Mouse (Mus musculus) cerebellum, postnatal 14 days (tissue): ENCODE results near the gene Pcdh19.
"Not testable (repeated sequence)": the region's sequence is repeated elsewhere in the genome, so short reads cannot be mapped to it uniquely, and the experiment has no call there.

ENCODE experiments used
- DNase-seq, 2 experiments: peaks; one replicate each; pipeline ENCODE4 v3.0.0; 2021; ENCODE audit warnings: mixed read lengths in 2 of 2

The Pcdh19 gene

DNA sequence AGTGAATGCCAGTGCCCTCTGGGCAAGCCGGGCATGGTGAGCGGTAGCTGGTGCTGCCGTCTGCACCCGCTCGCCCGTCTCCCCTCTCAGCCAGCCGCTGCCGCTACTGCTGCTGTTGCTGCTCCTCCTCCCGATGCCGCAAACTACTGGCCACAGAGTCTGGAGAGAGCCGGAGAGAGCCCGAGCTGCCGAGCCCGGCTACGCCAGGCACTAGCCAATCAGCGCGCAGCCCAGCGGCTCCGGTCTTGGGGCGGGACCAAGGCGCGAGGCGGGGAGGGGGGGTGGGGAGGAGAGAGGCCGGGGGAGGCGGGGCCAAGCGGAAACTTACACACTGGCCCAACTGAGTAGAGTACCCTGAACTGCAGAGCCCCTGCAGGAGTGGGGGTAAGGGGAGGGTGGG is at the start of gene Pcdh19:
Gene Pcdh19, minus strand, starts transcription at position 148 of the 400 bp plus-strand sequence.
- DNase-seq: peak; percentile 68 to 70

DNA sequence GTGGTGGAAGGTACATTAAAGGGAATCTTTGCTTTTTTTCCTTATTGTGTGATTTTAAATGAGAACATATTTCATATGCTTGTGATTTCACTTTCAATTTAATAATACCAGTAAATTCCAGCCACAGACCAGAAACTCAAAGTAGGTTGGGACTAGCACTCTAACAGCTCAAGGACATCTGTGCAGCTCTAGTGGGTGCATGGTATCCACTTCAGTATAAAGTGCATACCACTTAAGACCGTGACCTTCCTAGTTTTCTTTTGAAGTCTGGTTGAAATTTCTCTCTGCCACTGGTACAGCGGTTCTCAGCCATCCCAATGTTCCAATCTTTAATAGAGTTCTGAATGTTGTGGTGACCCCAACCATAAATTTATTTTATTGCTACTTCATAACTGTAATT is 47.1 kb upstream of the Pcdh19 start:
- DNase-seq: no peak

DNA sequence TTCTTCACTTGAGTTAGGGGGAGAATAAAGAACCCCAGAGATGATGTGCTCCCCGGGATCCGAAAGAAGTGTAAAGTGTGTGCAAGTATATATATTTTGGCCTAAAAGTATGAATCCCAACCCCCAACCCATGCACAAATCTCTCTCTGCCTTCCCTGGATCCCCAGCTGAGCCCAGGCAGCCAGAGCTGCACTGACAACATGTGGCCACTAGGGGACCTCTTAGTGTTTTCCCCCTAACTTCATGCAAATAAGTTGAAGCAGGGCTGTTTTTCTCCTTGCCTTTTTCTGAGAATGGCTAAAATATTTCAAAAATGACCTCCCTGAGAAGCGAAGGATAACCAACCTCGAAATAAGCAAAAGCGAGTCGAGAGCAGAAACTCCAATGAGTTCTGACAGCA is 46.2 kb upstream of the Pcdh19 start:
- DNase-seq: peak; percentile 8 to 23

DNA sequence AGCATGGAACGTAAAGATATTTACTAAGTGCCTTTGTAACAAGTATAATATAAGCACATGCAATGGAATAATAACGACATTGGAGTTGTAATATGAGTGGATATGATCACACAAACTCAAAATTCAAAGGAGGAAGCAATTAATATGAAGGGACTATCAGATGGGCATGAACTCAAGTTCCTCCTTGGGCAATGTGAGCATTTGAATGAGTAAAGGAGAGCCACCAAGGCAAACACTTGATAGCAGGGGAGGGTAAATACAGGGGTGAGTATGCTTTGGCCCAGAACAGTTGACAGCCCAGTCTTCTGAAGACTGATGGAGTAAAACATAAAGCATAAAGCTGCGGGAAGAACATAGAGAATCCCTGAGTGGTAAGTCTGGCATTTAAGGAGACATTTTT is 32.7 kb upstream of the Pcdh19 start:
- DNase-seq: no peak

DNA sequence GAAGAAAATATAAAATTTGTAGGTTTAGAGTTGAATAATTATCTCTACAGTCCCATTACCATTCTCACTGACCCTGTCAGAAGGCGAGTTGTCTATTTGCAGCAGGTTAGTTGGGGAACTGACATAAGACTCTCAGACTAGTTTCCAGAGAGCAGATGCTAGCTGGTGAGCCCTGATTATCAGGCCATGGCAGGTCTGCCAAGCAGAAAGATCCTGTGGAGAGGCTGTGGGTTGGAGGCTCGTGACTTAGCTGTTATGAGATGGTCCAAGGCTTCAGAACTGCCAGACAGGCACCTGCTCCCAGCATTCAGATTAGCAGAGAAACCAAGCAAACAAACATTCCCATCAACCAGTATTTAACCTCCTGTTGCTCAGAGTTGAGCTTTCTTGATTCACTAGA is 21.8 kb upstream of the Pcdh19 start:
- peak; percentile 65 to 70 for DNase-seq

DNA sequence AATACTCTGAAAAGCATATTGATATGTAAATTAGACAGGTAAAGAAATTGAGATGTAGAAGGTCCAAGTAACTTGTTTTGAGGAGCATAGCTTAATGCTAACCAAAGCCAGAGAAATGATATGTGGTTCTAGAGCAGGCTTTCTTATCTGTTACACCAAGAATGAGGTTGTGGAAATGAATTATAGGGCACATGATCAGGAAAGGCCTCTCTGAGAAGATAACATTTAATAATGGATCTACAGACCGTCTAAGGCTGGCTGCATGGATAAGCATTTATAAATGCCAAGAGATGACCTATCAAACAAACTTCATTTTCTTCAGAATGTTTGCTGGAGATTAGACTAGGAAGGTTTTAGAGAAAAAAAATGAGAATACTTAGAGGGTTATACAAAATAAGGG is 14.1 kb upstream of the Pcdh19 start:
- DNase-seq: no peak

DNA sequence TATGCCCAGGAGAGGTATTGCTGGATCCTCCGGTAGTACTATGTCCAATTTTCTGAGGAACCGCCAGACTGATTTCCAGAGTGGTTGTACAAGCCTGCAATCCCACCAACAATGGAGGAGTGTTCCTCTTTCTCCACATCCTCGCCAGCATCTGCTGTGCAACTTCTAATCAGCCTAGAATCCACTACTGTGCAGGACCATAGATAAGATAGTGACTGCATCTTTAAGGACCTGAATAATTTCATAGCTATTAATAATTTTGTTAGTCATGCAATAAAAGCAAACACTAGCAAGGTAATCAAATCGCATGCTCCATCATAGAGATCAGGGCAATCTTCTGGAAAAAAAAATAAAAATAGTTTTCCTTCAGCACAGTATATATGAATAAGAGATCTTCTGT is 9.1 kb upstream of the Pcdh19 start:
- DNase-seq: not testable (repeated sequence)

DNA sequence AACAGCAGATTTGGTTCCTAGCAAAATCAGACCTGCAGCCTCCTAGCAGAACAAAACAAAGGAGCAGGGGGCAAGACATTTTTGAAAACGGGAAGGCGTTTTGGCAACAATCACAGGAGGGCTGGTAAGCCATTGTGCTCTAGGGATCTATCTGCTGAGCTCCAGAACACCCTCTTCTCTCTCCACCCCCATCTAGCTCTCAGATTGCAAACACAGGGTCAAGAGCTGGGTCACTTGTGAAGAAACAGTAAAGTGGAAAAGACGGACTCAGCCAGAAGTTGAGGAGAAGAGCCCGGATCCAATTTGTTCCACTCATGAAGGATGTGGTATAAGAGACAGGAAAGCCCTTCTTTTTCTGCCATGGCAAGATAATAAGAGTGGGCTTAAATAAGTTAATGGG is 7.7 kb upstream of the Pcdh19 start:
- no peak for DNase-seq

DNA sequence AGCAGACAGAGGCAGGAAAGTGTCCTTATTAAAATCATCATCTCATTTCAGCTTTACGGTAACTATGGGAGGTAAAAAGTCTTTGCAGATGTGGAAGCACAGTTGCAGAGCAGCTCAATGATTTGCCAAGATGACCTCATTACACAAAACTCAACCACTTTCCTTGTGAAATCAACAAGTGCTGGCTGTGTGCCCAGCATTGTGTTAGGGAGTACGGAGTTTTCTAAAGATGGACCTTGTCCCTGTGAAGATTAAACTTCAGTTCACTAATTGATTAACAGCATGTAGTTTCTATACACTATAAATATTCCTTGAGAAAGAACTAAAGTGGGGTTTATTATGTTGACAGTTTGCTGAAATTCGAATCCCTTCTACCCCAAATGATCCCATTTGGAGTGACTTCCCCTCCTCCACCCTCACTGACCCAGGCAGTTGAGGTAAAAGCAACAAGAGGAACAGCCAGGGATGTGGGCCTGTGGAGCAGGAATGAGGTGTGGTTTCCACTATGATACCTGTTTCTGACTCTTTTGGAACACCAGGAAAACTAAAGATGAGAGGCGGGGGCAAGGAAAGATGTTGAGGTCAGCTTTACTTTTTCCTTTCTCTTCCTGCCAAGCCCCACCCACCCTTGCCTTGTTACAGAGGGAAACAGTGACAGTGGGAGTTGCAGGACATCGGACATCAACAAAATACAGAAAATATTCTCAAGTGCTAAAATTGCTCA is 4.4 kb upstream of the Pcdh19 start:
- DNase-seq: no peak

DNA sequence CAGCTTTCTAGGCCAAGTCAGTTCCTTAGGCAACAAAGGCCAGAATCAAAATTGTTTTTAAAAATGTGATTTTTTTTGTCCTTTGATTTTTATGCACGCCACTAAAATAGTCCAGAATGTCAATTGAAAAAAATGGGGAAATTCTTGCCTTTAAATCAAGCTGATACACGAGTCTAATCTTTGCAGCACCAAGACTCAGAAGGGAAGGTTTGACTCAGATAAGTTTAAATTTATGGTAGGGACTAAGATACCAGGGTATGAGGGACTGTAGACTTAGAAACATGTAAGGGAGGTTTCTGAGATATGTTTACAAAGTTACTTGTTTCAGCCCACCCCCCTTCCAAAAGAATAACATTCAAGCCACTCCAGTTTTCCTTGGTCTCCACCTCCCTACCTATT is 3.6 kb upstream of the Pcdh19 start:
- no peak for DNase-seq

DNA sequence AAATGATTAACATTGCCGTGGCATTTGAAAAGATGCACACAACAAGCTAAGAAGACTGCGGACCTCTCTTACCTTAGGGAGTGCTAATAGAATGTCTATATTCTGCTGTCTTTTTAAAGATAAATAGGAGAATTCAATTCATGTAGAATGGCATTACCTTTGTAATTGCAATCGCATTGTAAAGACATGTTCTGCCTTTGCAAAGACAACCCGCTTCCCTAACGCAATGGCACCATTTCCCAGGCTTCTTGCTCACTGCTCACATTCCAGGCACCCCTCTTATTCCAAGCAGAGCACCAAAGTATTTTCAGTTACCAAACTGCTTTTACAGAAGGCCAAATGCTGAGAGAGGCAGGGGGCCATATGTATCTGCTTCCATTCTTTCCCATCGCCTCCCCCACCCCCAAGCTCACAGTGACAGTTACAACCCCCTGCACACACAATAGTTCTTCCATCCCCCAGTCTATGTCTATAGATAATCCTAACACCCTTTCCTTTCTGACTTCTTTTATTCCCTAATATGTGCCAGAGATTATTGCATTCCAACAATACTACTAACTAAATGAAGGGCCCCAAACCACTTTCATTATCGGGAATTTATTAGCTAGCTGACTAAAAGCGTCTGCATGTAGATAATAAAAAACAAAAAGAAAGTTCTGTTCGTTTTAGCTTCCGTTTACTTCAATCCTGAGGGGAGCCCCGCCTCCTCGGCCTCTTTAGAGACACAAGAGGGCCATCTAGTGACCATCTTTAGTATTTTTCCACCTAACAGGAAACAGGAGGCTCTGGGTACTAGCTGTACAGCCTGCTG is 3.0 kb upstream of the Pcdh19 start:
- peak; percentile 66 to 77 for DNase-seq

DNA sequence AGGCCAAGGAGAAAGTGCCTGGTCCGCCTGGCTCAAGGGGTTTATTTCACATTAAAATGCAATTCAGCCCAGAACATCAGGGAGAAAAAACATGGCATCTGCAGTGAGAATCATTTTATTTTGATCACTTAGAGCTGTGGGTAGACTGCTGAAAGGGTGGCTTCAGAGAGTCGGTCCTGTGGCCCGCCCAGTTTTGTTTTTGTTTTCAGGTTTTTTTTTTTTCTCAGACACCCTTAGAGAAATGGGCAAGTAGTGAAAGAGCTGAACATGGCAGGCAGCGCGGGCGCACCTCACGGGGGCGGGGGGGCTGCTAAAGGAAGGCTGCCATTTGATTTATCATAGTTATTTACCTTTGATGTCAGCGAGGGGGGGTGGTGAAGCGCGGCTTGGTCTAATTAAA is 2.0 kb upstream of the Pcdh19 start:
- peak; percentile 8 to 9 for DNase-seq

DNA sequence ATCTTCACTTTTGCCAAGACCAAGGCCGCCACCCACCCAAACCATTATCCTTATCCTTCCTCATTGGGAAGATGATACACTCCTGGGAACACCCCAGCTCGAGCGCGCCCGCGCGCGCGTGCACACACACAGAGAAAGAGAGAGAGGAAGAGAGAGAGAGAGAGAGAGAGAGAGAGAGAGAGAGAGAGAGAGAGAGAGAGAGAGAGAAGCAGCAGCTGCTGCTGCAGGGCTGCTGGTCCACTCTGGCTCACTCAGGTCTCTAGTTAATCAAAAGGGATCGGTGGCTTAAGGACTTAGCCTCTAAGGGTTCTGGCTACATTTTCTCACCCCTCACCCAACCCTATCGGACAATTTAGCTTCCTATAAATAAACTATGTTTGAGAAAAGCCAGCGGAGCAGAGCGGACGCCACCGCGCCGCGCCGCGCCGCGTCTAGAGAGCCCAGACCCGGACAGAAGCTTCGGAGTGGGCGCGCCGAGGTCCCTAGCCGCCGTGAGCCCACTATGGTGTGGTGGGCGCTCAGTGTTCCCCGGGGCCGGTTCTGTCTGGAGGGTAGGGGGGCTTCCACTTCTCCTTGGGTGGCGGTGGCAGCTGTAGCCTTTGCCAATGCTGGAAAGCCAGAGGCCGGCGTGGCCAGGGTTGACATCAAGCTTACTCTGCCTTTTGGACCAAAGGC is 926 bp upstream of the Pcdh19 start:
- peak; percentile 15 to 16 for DNase-seq

DNA sequence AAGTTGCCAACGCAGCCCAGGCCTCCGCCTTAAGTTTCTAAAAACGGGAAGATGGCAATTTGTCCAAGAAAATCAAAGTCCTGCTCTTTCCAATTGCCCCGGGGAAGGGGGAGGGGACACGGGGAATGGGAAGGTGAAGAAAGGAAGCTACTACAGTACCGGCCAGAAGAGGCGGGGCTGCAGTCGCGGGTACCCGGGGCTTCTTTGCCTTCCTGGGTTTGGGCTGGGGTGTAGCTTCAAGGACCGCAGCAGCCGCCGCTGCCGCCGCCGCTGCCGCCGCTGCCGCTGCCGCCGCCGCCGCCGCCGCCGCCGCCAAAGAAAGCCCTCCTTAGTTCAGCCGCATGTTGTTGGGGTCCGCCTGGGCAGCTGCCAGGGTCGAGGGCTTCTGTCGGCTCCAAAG is 631 bp downstream of the Pcdh19 start:
- DNase-seq: peak; percentile 15 to 29

DNA sequence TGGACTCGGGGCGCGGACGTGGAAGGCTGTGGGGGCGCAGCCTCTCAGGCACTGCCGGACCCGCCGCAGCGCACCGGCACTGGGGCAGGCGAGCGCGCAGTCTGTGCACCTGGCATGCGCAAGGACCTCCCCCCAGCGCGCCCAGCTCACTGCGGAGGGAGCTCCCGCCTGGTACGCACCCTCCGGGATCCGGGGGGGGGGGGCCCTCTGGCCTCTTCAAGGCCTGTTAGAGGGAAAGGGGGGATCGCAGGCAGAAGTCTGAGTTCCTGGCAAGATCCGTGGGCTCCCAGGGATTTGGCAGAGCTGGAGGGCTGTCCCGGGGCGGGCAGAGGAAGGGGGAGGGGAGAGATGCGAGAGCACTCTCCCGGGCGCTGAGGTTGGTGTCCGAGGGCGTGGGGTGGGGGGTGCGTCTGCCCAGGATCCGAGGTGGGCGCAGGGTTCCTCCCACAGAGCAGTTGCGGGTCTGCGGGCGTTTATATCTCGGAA is 1.1 kb downstream of the Pcdh19 start:
- peak; percentile 11 to 14 for DNase-seq

DNA sequence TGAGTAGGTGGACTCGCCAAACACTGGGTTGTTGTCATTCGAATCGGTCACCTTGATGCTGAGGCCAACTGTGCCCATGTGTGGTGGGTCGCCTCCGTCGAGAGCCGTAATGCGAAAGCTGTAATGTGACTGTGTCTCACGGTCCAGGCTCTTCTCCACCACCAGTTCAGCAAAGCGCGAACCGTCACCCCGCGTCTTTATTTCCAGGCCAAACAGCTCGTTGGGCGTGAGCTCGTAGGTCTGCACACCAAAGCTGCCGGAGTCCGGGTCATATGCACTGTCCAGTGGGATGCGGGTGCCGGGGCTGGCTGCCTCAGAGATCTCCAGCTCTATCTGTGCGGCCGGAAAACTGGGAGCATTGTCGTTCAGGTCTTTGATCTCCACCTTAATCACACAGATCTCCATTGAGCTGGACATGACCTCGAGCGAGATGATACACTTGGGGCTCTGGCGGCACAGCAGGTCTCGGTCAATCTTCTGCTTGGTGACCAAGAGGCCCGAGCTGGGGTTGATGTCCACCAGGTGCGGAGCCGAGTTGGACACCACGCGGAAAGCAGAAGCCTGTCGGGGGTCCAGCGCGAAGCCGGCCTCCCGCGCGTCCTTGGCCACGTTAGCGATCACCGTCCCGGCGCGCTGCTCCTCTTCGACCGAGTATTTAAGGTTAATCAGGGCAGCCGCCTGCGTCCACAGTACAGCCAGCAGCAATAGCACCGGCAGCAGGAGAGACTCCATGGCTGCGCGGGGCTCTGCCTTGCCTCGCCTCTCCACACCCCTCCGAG is 2.1 kb downstream of the Pcdh19 start:
- DNase-seq: peak in 1 of 2 experiments; percentile 12

DNA sequence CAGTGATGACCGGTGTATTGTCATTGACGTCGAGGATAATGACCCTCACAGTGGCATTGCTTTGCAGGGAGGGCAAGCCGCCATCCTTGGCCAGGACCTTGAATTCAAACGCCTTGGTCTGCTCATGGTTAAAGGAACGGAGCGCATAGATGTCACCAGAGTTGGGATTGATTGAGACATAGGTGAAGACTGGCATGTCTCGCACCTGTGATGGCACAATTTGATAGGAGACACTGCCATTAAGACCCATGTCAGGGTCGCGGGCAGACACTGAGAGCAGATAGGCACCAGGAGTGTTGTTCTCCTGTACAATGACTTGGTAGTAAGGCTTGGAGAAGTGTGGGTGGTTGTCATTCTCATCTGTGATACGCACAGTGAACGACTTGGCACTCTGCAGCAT is 3.2 kb downstream of the Pcdh19 start:
- DNase-seq: no peak

DNA sequence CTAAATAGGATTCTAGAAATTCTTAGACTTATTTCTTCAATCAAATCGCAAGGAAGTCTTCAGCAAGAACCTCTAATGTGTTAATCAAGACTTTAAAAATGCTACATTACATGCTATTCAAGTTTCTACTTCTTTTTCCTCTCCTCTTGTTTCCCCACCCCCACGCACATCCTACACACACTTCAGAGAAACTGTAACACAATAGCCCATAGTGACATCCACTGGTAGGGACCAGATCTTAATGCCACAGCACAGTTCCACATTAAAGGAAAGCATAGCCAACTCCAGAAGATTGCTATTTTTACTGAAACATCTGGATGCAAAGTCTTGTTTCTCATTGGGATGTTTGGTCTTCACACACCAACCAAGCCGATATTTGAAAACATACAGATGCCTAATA is 4.8 kb downstream of the Pcdh19 start:
- DNase-seq: no peak

DNA sequence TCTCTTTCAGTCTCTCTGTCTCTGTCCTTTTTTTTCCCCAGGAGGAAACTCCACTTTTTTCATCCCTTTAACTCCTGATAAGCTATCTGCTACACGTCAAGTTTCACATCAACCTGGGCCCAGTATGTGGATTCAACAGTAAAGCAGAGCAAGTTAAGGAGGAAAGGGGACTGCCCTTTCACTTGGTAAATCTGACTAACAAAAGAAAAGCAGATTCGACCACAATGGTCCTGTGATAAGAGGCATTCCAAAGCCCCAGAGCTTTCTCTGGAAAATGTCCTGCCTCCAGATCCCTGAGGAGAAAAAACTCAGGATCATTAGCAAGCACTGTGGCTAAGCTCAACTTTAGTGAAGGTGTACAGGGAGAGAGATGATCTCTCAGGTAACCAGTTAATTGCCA is 13.7 kb downstream of the Pcdh19 start:
- DNase-seq: no peak

DNA sequence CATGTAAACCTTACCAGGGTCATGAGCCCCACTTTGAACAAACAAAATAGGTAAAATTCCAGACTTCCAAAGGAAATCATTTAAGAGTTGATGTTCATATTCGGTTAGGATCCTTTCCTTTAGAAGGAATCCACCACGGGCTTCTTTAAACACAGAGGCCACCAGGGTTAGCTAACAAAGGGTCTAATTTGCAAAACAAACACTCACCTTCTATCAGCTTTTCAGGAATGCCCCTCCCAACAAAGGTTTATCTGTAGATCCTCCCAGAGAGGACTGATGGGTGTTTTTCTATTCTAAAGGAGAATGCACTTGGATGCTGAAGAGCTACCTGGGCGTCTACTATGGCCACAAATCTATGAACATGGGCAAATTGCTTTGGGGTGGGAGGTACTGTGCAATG is 15.0 kb downstream of the Pcdh19 start:
- no peak for DNase-seq

DNA sequence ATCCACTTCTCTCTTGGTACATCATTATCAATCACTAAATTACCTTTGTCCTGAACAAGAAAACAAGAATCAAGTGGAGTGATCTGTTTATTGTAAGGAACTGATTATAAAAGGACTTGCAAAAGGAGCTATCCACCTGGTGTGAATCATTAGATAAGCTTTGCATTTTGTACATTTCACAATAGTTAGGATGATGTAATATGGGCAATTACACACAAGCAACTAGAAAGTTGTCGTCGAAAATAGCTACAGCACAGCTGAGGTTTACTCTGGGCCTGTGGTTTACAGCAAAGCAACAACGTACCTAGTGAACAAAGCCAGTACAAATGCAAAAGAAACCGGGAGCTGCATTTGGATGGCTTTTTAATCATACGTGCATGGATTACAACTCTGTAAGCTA is 28.7 kb downstream of the Pcdh19 start:
- no peak for DNase-seq
